Mouse (Mus musculus): ENCODE results near the gene Ppara.

DNA sequence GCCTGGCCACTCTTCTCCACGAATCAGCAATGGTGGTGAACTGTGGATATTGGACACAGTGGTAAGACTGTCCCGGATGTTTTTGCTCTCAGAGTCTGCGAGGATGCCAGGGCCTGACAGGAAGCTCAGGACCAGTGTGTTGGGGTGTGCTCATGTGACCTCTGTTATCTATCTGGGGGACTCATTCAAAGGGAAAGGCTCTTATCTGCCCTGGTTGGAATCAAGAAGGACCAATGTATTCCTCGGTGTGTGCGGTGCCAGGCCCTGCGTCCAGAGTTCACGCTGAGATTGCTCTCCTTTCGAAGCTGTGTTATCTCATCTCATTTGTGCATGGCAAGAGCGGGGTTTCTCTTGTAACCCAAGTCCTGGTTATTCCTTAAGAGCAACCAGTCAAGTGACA lies 39.6 kb downstream of the Ppara start:
- TF ChIP-seq POLR2A (IDR thresholded peaks at IDR 0.05; ENCODE audit: borderline replicate concordance, control insufficient read depth, low read depth, low read length) (no peak), CTCF (IDR thresholded peaks at IDR 0.05; ENCODE audit: control insufficient read depth, insufficient read depth, low read length) (no peak)

Measured in bone marrow, adult 2 months (tissue).